Mouse (Mus musculus) MEL (cell line): ENCODE data around the gene Prrc2b. TPM values are rescaled to one million over a fixed set of nuclear protein-coding genes. Genes with fewer than 3 reads are reported as not detected.

Experiments used
- DNase-seq: peaks from one replicate; pipeline ENCODE4 v3.0.0; 2011; ENCODE audit warnings: low read depth, low spot score
- H3K27ac ChIP-seq: 2 replicates; pipeline ENCODE4 v1.5.1; 2012; ENCODE audit warnings: low read depth, mild to moderate bottlenecking, control low read depth, low read length, moderate library complexity; ENCODE audit not compliant: control insufficient read depth
- H3K27me3 ChIP-seq, 2 experiments: fragments of 150-350 bp in 1 of 2; sonication (generic) in 1 of 2; 2 replicates each; pipeline ENCODE4 v1.6.1; 2012; ENCODE audit warnings: low read length in 2 of 2, mild to moderate bottlenecking in 2 of 2, improper control_type of control experiment in 1 of 2, moderate library complexity in 1 of 2; ENCODE audit not compliant: insufficient read depth in 2 of 2, control insufficient read depth in 1 of 2
- H3K36me3 ChIP-seq, 2 experiments: 2 replicates each; pipeline ENCODE4 v1.6.1; 2012 to 2014; ENCODE audit warnings: low read length in 2 of 2, improper control_type of control experiment in 1 of 2, inconsistent platforms in 1 of 2, mild to moderate bottlenecking in 1 of 2; ENCODE audit not compliant: insufficient read depth in 2 of 2, control insufficient read depth in 1 of 2
- H3K4me1 ChIP-seq, 2 experiments: fragments of 150-350 bp in 1 of 2; sonication (generic) in 1 of 2; 2 replicates each; pipeline ENCODE4 v1.6.1; 2012; ENCODE audit warnings: low read length in 2 of 2, improper control_type of control experiment in 1 of 2, mild to moderate bottlenecking in 1 of 2; ENCODE audit not compliant: insufficient read depth in 2 of 2, control insufficient read depth in 1 of 2
- H3K4me3 ChIP-seq, 2 experiments: fragments of 150-350 bp in 1 of 2; sonication (generic) in 1 of 2; 2 replicates each; pipeline ENCODE4 v1.5.1; 2012; ENCODE audit warnings: low read depth in 2 of 2, low read length in 2 of 2, mild to moderate bottlenecking in 2 of 2, moderate library complexity in 2 of 2, control low read depth in 1 of 2, improper control_type of control experiment in 1 of 2; ENCODE audit not compliant: control insufficient read depth in 1 of 2, insufficient read depth in 1 of 2
- H3K79me2 ChIP-seq: 2 replicates; pipeline ENCODE4 v1.6.1; 2012; ENCODE audit warnings: mild to moderate bottlenecking, low read length, moderate library complexity; ENCODE audit not compliant: control insufficient read depth, poor library complexity, insufficient read depth
- H3K9ac ChIP-seq: 2 replicates; pipeline ENCODE4 v1.6.1; 2012; ENCODE audit warnings: low read depth, mild to moderate bottlenecking, control low read depth, low read length, moderate library complexity; ENCODE audit not compliant: control insufficient read depth, poor library complexity, severe bottlenecking
- H3K9me3 ChIP-seq: fragments of 150-350 bp; sonication (generic); replicated peaks from 2 replicates; pipeline ENCODE4 v1.6.1; 2012; ENCODE audit warnings: mild to moderate bottlenecking, low read length, improper control_type of control experiment, moderate library complexity; ENCODE audit not compliant: insufficient read depth
- BHLHE40 ChIP-seq: IDR thresholded peaks from 2 replicates; pipeline ENCODE4 v1.6.1; 2012; ENCODE audit warnings: low read depth, mild to moderate bottlenecking, inconsistent platforms, low read length, improper control_type of control experiment, borderline replicate concordance
- CHD1 ChIP-seq: IDR thresholded peaks from 2 replicates; pipeline ENCODE4 v1.6.1; 2012; ENCODE audit warnings: low read depth, mild to moderate bottlenecking, inconsistent platforms, low read length, improper control_type of control experiment
- CHD2 ChIP-seq: IDR thresholded peaks from 2 replicates; pipeline ENCODE4 v1.6.1; 2011; ENCODE audit warnings: low read length, improper control_type of control experiment
- CTCF ChIP-seq, 3 experiments: IDR thresholded peaks in 2 of 3; conservative IDR thresholded peaks in 1 of 3; 2 replicates each; pipeline ENCODE4 v1.5.1; 2011 to 2012; ENCODE audit warnings: low read length in 3 of 3, low read depth in 2 of 3, mild to moderate bottlenecking in 2 of 3, improper control_type of control experiment in 1 of 3, inconsistent platforms in 1 of 3, mixed read lengths in 1 of 3, moderate library complexity in 1 of 3; ENCODE audit not compliant: control insufficient read depth in 1 of 3, insufficient read depth in 1 of 3, poor library complexity in 1 of 3, severe bottlenecking in 1 of 3
- EP300 ChIP-seq, 2 experiments: IDR thresholded peaks; 2 replicates each; pipeline ENCODE4 v1.6.1; 2011; ENCODE audit warnings: improper control_type of control experiment in 2 of 2, low read length in 2 of 2, low read depth in 1 of 2, mild to moderate bottlenecking in 1 of 2
- GABPA ChIP-seq: IDR thresholded peaks from 2 replicates; pipeline ENCODE4 v1.6.1; 2012; ENCODE audit warnings: low read depth, mild to moderate bottlenecking, inconsistent platforms, low read length, improper control_type of control experiment, moderate library complexity
- HCFC1 ChIP-seq: IDR thresholded peaks from 2 replicates; pipeline ENCODE4 v1.6.1; 2012; ENCODE audit warnings: low read depth, mild to moderate bottlenecking, inconsistent platforms, low read length, improper control_type of control experiment, moderate library complexity
- JUND ChIP-seq: IDR thresholded peaks from 2 replicates; pipeline ENCODE4 v1.6.1; 2011; ENCODE audit warnings: low read depth, mild to moderate bottlenecking, improper control_type of control experiment, low read length
- KAT2A ChIP-seq: conservative IDR thresholded peaks from 2 replicates; pipeline ENCODE4 v1.6.1; 2012; ENCODE audit warnings: low read depth, low read length, improper control_type of control experiment, inconsistent platforms
- MAFK ChIP-seq: IDR thresholded peaks from 2 replicates; pipeline ENCODE4 v1.6.1; 2011; ENCODE audit warnings: low read depth, mild to moderate bottlenecking, low read length, improper control_type of control experiment, borderline replicate concordance
- MAX ChIP-seq: IDR thresholded peaks from 2 replicates; pipeline ENCODE4 v1.6.1; 2011; ENCODE audit warnings: low read length, improper control_type of control experiment
- MAZ ChIP-seq: IDR thresholded peaks from 2 replicates; pipeline ENCODE4 v1.6.1; 2012; ENCODE audit warnings: low read depth, mild to moderate bottlenecking, inconsistent platforms, low read length, improper control_type of control experiment
- MEF2A ChIP-seq: IDR thresholded peaks from 2 replicates; pipeline ENCODE4 v1.6.1; 2014; ENCODE audit warnings: low read depth, mild to moderate bottlenecking, inconsistent platforms, low read length, improper control_type of control experiment; ENCODE audit not compliant: poor library complexity, insufficient replicate concordance, severe bottlenecking; ENCODE audit errors: extremely low read depth
- MXI1 ChIP-seq: IDR thresholded peaks from 2 replicates; pipeline ENCODE4 v1.6.1; 2011; ENCODE audit warnings: mild to moderate bottlenecking, low read depth, low read length, improper control_type of control experiment
- POLR2A ChIP-seq, 2 experiments: IDR thresholded peaks; 2 replicates each; pipeline ENCODE4 v1.6.1; 2011 to 2012; ENCODE audit warnings: low read length in 2 of 2, mild to moderate bottlenecking in 2 of 2, control low read depth in 1 of 2, improper control_type of control experiment in 1 of 2, low read depth in 1 of 2, moderate library complexity in 1 of 2; ENCODE audit not compliant: control insufficient read depth in 1 of 2, insufficient read depth in 1 of 2, poor library complexity in 1 of 2
- POLR2AphosphoS2 ChIP-seq: IDR thresholded peaks from 2 replicates; pipeline ENCODE4 v1.6.1; 2011; ENCODE audit warnings: low read length, improper control_type of control experiment
- POLR2AphosphoS5 ChIP-seq: IDR thresholded peaks from 2 replicates; pipeline ENCODE4 v1.6.1; 2012; ENCODE audit warnings: low read depth, borderline replicate concordance, mild to moderate bottlenecking, inconsistent platforms, low read length, moderate library complexity, mixed read lengths
- RAD21 ChIP-seq: IDR thresholded peaks from 2 replicates; pipeline ENCODE4 v1.6.1; 2011; ENCODE audit warnings: mild to moderate bottlenecking, low read depth, low read length, improper control_type of control experiment
- RCOR1 ChIP-seq: IDR thresholded peaks from 2 replicates; pipeline ENCODE4 v1.6.1; 2012; ENCODE audit warnings: low read depth, mild to moderate bottlenecking, inconsistent platforms, low read length, improper control_type of control experiment
- SMC3 ChIP-seq: IDR thresholded peaks from 2 replicates; pipeline ENCODE4 v1.6.1; 2011; ENCODE audit warnings: low read depth, low read length, improper control_type of control experiment
- TAL1 ChIP-seq: IDR thresholded peaks from 2 replicates; pipeline ENCODE4 v1.6.1; 2012; ENCODE audit warnings: mild to moderate bottlenecking, inconsistent platforms, low read length, moderate library complexity, mixed read lengths
- TBP ChIP-seq: IDR thresholded peaks from 2 replicates; pipeline ENCODE4 v1.8.0; 2011; ENCODE audit warnings: low read depth, low read length, improper control_type of control experiment
- ZC3H11A ChIP-seq: IDR thresholded peaks from 2 replicates; pipeline ENCODE4 v1.6.1; 2012; ENCODE audit warnings: low read depth, mild to moderate bottlenecking, inconsistent platforms, low read length, improper control_type of control experiment
- ZKSCAN1 ChIP-seq: IDR thresholded peaks from 2 replicates; pipeline ENCODE4 v1.6.1; 2012; ENCODE audit warnings: low read depth, mild to moderate bottlenecking, inconsistent platforms, low read length, improper control_type of control experiment, moderate library complexity
- ZMIZ1 ChIP-seq: IDR thresholded peaks from 2 replicates; pipeline ENCODE4 v1.6.1; 2012; ENCODE audit warnings: low read depth, mild to moderate bottlenecking, inconsistent platforms, low read length, improper control_type of control experiment, moderate library complexity
- ZNF384 ChIP-seq: IDR thresholded peaks from 2 replicates; pipeline ENCODE4 v1.6.1; 2012; ENCODE audit warnings: low read depth, mild to moderate bottlenecking, inconsistent platforms, low read length, improper control_type of control experiment
- polyA plus RNA-seq, 2 experiments: library from polyadenylated mRNA; stranded (reverse) in 1 of 2; unstranded in 1 of 2; fragments of >175 nt in 1 of 2; fragments of >200 nt in 1 of 2; gene quantifications; 2 replicates each; pipeline versions ENCODE4 v1.2.1 to v1.2.4; 2012; ENCODE audit warnings: low replicate concordance in 2 of 2, low read depth in 1 of 2; ENCODE audit not compliant: insufficient read length in 2 of 2, insufficient read depth in 1 of 2, missing spikeins in 1 of 2
- total RNA-seq: library from RNA; depleted of rRNA; stranded (reverse); fragments of 300-350 nt; gene quantifications from 2 replicates; pipeline ENCODE4 v1.2.3, GENCODE M21; 2012

The Prrc2b gene
- total and polyA plus RNA-seq, 3 experiments, result 14.8 to 42.9 (median 42.2) TPM

DNA sequence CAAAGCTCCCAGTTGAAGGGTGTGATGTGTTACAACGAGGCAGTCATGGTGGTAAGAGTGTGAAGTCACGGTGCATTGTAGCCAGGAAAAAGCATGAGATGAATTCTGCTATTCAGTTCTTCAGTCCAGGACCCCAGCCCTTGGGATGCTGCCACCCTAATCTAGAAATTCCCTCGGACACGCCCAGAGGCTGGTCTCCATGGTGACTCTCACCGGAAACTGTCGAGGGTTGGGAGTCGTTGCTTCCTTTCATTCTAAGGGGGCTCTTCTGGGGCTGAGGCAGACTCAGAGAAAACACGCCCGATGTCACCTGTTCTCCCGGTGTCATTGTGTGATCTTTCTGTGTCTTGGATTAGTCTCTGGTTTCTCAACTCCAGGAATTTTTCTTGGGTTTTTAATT lies 15.7 kb downstream of the Prrc2b start:
- Histone ChIP-seq H3K9me3 (no peaks in the 10 kb centered on the region), H3K27ac (no peak overlapping the region), H3K4me3 (no peak overlapping the region), H3K27me3 (no peaks in the 10 kb centered on the region), H3K9ac (no peak overlapping the region), H3K4me1 (no peaks in the 10 kb centered on the region), H3K79me2 (peaks cover 78% of the 10 kb centered on the region), H3K36me3 (no peaks in the 10 kb centered on the region)
- DNase-seq, result no peak
- no peak for TF ChIP-seq CHD1
- no peak for TF ChIP-seq ZNF384
- TF ChIP-seq MEF2A, result no peak
- TF ChIP-seq MXI1, result no peak
- no peak for TF ChIP-seq TAL1
- no peak for TF ChIP-seq EP300 (IDR thresholded peaks at IDR 0.05; ENCODE audit: low read depth in 1 of 2, low read length in 2 of 2)
- no peak for TF ChIP-seq GABPA
- TF ChIP-seq MAX, result no peak
- TF ChIP-seq BHLHE40, result no peak
- no peak for TF ChIP-seq ZC3H11A
- TF ChIP-seq POLR2AphosphoS2, result no peak
- no peak for TF ChIP-seq SMC3
- TF ChIP-seq JUND, result no peak
- no peak for TF ChIP-seq TBP
- TF ChIP-seq MAFK, result no peak
- TF ChIP-seq ZKSCAN1, result no peak

- no peak overlapping the region for H3K27ac ChIP-seq
- no peak overlapping the region for H3K4me3 ChIP-seq
- DNase-seq, result no peak
- no peaks in the 10 kb centered on the region for H3K9me3 ChIP-seq
- no peak overlapping the region for H3K9ac ChIP-seq
- H3K4me1 ChIP-seq, result no peaks in the 10 kb centered on the region
- TF ChIP-seq KAT2A, result no peak
- no peak for TF ChIP-seq RAD21
- no peak for TF ChIP-seq JUND
- no peak for TF ChIP-seq RCOR1
- no peak for TF ChIP-seq MAX
- no peak for TF ChIP-seq MXI1
- no peak for TF ChIP-seq POLR2AphosphoS2
- TF ChIP-seq POLR2AphosphoS5, result no peak
- TF ChIP-seq CHD2, result no peak
- TF ChIP-seq MAZ, result no peak
- TF ChIP-seq HCFC1, result no peak
- no peak for TF ChIP-seq SMC3
- TF ChIP-seq MAFK, result no peak
- no peak for TF ChIP-seq CTCF (IDR thresholded peaks at IDR 0.05 in 2 of 3, conservative IDR thresholded peaks at IDR 0.05 in 1 of 3; ENCODE audit: control insufficient read depth in 1 of 3, insufficient read depth in 1 of 3, low read depth in 2 of 3, low read length in 3 of 3, poor library complexity in 1 of 3, severe bottlenecking in 1 of 3)
- TF ChIP-seq POLR2A (IDR thresholded peaks at IDR 0.05; ENCODE audit: control insufficient read depth in 1 of 2, insufficient read depth in 1 of 2, low read depth in 1 of 2, low read length in 2 of 2, poor library complexity in 1 of 2), result no peak
- TF ChIP-seq EP300 (IDR thresholded peaks at IDR 0.05; ENCODE audit: low read depth in 1 of 2, low read length in 2 of 2), result no peak
- no peak for TF ChIP-seq ZMIZ1
- TF ChIP-seq CHD1, result no peak
- TF ChIP-seq ZKSCAN1, result no peak
- peaks cover 77% of the 10 kb centered on the region for H3K79me2 ChIP-seq
- H3K36me3 ChIP-seq, result no peaks in the 10 kb centered on the region
- no peaks in the 10 kb centered on the region for H3K27me3 ChIP-seq
These were observed 16.3 kb downstream of the Prrc2b start for GRCm38 (mm10) chr2:32167034-32167770.
